Mouse (Mus musculus) heart, adult 8-10 months (tissue): ENCODE measurements around the gene Myh15. TPM values are rescaled to one million over a fixed set of nuclear protein-coding genes. Genes with fewer than 3 reads are reported as not detected.
"Not testable (repeated sequence)": the region's sequence is repeated elsewhere in the genome, so short reads cannot be mapped to it uniquely, and the experiment has no call there.

ENCODE experiments used
- DNase-seq: peaks from one replicate; pipeline ENCODE4 v3.0.0; 2022; ENCODE audit warnings: low spot score
- total RNA-seq, 4 experiments: library from RNA; stranded (reverse); gene quantifications; 2 replicates each; pipeline ENCODE4 v1.2.4; 2022

Gene Myh15
- total RNA-seq, result not detected

GRCm38 (mm10) chr16:49057186-49057585, at the start of gene Myh15:
Myh15 (plus strand) TSS chr16:49057486.
- no peak for DNase-seq

- no peak for DNase-seq
Measured at GRCm38 (mm10) chr16:49016620-49017332, 40.5 kb upstream of the Myh15 start.

- DNase-seq, result no peak
Measured at GRCm38 (mm10) chr16:49035852-49036251, 21.4 kb upstream of the Myh15 start.

GRCm38 (mm10) chr16:49037771-49038170, 19.5 kb upstream of the Myh15 start:
- DNase-seq, result no peak

- no peak for DNase-seq
Measured at GRCm38 (mm10) chr16:49040554-49041221, 16.6 kb upstream of the Myh15 start.

- no peak for DNase-seq
Measured at GRCm38 (mm10) chr16:49049214-49049613, 8.1 kb upstream of the Myh15 start.

- no peak for DNase-seq
Measured at GRCm38 (mm10) chr16:49069256-49069963, 12.1 kb downstream of the Myh15 start.

DNA sequence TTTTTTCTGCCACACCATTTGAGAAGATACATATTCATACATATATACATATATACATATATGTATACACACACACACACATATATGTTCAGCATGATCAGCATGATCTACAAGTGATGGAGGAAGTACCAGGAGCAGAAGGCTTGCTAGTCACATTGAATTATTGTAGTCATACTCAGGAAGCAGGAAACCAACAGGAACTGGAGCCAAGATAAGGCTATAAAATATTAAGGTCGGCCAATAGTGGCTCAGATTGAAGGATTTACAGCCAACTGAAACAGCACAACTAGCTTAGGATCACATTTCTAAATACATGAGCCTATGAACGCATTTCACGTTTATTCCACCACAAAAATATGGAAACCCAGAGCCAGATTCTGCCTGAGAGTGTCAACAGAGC, 14.0 kb downstream of the Myh15 start:
- DNase-seq, result no peak

DNA sequence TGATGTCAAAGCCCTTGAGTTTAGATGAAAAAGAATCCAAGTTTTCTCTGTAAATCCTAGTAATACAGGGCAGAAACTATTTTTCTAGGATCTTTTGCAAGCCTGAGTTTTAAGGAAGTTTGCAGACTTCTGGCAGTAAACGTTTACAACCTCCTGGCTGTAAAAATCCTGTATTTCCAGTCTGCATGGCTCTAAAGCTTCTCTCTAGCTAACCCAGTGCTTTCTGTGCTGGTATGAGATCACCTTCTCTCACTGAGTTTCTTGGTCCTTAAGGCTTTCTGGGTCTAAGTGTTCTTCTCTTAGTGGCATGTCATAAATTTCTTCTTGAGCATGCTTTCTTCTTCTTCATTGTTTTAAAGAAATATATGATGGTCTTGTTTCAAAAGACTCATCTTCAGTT, 70.7 kb downstream of the Myh15 start:
- no peak for DNase-seq

DNA sequence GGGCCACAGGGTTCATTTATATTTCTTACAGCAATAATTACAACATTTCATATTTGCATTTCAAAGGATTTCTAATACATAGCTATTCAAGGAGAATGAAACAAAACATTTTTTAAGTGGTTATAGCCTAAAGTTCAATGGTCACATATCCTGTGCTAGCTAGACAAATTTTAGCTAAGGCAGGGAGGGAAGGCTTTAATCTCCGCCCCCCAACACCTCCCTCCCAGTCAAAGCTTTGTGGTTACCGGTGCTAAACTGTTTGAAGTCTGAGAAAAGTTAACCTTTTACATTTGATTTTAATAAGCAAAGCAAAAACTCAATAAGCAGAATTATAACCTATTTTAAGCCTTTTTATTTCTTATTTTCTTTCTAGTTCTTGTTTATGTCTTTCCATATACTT, 98.9 kb downstream of the Myh15 start:
- DNase-seq, result no peak

GRCm38 (mm10) chr16:49164349-49165137, 107.3 kb downstream of the Myh15 start:
- peak; percentile 36 for DNase-seq

- DNase-seq, result no peak
Measured at GRCm38 (mm10) chr16:49165728-49166127, 108.4 kb downstream of the Myh15 start.

DNA sequence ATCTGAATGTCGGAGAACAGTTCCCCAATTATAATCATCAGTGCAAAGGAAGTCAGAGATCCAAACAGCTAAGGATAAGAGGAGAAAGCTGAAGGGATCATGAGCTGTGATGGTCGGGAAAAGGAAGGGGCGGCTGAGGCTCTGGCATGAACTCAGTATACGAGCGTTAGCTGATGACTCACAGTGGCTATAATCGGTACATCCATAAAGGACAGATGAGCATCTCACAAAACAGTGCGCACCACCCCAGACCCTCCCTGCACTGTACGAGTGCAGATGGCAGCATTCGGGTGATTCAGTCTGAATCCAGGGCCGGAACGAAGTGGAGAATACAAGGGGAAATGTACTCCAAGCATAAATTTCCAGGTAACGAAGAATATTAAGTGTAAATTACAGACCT, 110.0 kb downstream of the Myh15 start:
- no peak for DNase-seq

- no peak for DNase-seq
Measured at GRCm38 (mm10) chr16:49175077-49175476, 117.8 kb downstream of the Myh15 start.

DNA sequence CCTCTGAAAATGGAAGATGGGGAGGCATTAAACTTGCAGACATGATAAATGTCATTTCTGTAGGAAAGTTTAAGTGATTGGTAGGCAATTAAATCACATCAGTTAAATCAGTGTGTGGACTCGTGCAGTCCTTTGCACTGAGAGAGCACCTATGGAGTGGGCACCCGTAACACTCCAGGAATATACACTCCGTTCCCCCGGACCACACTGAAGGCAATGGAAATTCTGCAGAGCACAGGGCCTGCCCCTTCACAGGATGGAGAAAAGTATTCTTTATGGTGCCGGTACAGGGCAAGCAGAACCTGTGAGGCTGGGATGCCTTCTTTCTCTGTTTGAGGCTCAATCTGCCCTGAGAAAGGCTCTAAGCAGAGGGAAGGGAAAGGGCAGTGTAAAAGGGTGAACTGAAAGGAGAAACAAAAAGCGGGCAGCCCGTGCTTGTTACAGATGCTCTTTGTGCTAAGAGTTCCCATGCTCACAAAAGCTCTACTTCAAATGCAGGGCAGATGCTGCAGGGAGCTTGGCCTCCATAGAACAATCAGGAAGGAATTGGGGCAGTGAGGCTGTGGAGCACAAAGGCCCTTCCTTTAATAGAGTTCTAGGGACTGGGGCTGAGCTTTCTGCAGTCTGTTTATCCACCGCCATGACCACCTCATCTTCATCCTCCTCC, 118.6 kb downstream of the Myh15 start:
- no peak for DNase-seq

DNA sequence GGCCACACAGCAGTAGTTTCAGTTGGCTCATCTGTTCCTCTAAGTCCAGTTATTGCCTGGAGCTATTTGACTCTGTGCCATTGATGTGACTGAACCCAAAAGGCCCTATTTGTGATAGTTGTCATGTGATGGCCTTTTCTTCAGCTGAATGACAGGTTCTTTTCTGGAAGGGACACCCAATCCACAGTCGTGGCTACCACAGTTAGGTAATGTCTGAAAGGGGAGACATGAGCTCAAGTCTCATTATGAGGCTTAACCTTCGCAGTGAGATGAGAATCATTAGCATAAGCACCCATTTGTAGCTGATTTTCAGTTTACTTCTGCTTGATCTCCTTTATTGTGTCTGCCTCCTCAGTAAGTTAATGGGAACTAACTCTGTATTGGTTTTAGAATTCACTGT, 136.2 kb downstream of the Myh15 start:
- DNase-seq, result no peak

DNA sequence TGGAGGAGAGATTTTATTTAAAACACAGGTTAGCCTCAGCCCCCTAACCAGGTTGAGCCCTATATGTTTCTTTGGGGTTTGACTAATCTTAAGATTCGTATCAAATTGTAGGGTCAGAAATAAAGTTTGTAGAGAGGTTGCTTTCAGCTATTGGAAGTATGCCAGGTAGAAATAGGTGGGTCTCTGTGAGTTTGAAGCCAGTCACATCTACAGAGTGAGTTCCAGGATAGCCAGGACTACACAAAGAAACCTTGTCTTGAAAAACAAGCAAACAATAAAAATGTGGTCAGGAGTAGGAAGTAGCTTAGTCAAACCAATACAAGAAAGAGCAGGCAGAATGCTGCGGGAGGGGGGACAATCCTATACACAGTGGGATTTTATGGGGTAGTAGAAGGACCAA, 136.7 kb downstream of the Myh15 start:
- no peak for DNase-seq

DNA sequence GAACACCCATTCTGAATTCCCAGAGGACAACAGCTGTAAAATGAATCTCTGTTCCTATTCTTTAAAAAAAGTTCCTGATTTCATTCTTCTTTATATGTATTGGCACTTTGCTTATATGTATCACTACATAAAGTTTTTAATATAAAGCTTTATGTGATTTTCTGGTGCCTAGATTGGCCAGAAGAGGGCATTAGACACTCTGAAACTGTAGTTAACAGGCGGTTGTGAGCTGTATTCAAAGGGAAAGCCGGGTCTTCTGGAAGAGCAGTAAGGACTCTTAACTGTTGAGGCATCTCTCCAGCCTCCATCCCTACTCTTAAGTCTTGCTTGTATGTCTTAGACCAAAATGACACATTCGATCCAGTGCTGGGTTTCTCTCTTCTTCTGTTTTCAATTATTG, 139.0 kb downstream of the Myh15 start:
- DNase-seq, result no peak

DNA sequence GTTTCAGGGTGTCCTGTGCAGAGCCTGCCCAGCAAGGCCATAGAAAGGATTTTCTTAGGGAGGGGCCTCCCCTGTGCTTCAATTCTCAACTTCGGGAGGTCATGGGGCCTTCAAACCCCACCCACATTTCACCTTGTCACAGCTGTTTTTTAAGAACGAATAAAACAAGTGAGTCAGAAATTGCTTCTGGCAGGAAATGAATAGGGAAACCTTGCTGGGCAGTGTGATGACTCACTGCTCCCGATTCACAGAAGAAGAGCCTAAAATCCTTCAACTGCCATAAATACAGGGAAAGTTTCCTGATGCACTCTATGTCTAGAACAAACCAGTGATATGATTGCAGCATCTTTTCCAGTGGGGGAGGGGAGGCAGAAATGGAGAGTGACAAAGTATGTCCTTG, 140.7 kb downstream of the Myh15 start:
- DNase-seq, result no peak

GRCm38 (mm10) chr16:49223733-49224132, 166.4 kb downstream of the Myh15 start:
- DNase-seq, result no peak

- DNase-seq, result not testable (repeated sequence)
Measured at GRCm38 (mm10) chr16:49243517-49243916, 186.2 kb downstream of the Myh15 start.
